Mouse (Mus musculus): Measurements from ENCODE around the gene Nin.

Gene Nin

DNA sequence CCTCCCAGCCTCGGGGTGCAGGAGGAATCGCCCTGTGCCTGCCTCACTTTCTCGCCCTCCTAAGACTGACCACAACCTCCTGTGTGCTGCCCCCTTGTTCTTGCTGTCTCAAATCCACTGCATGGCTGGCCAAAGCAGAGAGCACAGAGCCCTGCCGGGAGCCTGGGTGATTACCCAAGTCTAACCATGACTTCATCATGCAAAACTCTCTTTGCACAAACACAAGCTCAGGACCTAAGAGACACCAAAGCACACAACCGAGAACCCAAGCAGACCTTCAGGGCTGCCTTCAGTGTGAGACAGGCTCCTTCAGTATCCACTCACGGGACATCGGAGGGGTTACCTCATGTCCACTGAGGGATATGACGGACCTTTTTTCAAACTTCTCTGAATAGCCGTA is 31.0 kb downstream of the Nin start:
- no peak for DNase-seq

DNA sequence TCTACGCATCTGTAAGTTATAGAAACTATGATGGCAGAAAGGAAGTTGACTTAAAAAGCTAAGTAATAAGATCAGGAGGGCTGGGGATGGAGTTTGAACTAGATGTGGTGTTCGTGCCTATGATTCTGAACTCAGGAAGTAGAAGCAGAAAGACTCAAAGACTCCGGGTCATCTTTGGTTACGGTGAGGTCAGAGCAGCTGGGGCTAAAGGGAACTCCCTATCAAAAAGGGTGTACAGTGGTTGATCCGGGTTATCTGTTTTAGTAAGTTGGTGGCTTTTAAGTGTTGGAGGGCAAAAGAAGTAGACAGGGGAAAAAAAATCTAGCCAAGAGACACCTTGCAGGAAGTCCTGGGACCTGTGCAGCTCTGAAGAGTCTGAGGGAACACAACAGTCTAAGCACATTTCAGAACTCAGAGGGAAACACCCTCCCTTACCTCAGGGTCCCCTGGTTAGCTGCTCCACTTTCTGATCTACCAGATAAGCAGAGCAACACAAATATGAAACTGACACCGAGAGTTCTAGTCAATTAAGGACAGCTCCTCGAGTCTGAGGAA is 35.0 kb downstream of the Nin start:
- DNase-seq = no peak

DNA sequence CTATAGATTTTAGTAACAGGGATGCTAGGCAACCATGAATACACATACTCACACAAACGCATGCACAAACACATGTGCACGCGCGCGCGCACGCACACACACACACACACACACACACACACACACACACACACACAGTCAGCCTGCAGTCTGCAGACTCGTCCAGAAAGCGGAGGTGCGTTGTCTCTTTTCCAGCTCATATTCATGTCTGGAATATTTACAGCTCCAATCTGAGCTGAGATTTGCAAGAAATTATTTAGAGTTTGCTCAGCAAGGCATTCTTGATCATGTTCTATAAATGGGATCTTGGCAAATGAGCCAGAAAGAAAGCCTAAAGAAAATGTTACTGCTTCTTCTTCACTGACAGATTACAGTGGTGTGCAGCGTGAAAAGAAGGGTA is 37.0 kb downstream of the Nin start:
- DNase-seq = no peak

DNA sequence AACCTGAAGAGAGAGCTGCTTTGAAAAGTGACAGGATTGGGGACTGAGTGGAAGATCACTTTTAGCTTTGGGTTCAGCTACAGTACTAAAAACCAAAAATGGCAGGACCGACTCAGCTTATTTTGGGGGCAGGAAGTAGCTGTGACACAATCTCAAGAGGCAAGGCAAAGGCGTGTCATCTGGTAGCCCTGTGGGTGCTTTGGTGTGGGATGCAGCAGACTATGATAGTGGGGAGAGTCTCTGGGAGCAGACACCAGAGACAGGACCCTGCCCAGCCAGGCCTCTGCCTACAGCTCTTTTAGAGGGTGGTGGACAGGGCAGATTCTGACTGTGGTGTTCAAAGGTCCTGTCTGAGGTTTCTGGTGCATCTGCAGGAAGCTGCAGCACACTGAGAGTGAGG is 38.5 kb downstream of the Nin start:
- DNase-seq = no peak

DNA sequence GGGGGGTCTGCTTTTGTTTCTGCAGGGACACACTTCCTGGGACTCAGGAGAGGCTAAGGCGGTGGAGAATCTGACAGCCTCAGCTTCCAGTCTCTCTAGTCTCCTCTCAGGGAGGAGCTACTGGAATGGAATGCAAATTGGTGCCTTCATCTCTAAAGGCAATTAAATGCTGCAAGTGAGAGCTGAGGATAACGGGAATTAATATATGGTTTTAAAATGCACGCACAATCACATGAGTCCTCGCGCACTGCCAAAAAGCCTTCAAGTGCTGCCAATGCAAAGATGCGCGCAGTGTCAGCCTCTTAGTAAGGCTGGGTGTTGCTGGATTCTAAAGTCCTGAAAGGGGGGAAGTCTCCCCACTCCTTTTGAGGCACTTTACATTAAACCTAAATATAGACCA is 42.6 kb downstream of the Nin start:
- DNase-seq = no peak

DNA sequence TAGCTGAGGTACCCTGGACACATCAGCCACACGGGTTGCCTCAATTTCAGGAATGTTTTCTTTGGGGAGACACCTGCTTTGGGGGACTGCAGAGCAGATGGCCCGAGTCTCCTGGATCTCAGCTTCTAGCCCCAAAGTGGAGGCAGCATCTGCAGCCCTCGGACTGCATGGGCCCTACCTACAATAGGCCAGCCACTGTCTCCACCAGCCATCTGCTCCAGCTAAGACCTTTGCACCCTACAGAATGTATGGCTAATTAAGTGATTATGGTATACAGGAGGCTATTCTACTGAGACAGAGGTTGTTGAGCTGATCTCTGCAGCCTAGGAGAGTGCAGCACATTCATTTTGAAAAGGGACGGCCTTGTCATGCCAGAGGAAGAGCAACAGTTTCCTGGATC is 43.2 kb downstream of the Nin start:
- no peak for DNase-seq

DNA sequence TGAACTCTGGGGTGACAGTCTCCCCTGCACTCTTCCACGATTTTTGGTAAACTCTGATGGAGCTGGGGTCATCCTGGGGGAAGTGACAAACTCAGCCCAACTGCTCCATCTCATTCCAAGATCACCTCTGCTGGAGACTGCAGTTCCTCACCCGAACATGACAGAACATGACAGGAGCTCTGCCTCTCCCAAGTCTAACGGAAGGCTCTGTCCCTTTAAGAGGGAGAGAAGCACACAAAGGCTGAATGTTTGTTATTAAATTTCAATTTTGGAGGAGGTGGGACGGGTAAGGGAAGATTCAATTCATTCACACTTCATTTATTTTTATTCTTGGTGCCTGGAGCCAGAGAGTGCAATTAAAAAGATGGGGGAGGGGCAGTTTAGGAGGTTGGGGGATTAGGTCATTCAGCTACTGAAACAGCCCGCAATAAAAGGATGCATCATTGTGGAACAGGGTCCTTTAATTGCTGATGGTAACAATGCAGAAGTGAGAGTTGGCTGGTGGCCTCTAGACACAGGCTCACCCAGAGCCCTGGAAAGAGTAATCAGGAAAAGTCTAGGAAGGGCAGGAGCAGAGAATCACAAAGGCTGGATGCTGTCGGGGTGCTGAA is 44.8 kb downstream of the Nin start:
- no peak for DNase-seq

DNA sequence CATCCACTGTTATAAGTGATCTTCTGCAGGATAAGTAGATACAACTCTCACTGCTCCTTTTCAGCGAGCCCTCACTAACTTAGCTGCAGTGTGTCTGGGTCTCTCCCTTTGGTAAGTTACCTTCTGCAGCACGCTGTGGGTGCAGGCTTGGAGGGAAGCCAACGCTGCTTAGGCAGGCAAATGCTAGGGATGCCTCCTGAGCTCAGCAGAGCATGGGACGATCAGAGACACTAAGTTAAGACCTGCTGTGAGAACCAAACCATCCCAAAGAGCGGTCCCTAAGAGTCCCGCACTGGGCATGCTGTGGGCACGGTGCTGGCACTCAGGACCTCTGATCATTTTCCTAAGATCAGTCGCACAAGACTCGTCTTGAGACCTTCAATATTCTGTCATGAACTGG is 45.7 kb downstream of the Nin start:
- peak; percentile 57 for DNase-seq

DNA sequence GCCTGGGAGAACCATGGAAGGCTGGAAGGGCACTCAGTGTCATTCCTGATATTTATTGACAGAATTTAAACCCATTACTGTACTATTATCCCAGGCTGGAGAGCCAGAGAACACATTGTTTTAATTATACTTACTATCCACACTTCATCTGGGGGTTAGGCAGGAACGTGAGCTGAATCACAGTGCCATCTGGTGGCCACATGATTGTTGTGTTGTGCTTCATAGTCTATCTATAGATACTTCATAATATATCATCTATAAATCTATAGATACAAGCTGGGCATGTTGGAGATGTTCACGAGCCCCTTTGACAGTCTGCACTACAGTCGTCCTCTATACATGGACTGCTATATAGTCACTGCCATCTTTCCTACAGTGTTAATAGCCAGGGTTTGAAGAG is 51.4 kb downstream of the Nin start:
- peak; percentile 75 for DNase-seq

DNA sequence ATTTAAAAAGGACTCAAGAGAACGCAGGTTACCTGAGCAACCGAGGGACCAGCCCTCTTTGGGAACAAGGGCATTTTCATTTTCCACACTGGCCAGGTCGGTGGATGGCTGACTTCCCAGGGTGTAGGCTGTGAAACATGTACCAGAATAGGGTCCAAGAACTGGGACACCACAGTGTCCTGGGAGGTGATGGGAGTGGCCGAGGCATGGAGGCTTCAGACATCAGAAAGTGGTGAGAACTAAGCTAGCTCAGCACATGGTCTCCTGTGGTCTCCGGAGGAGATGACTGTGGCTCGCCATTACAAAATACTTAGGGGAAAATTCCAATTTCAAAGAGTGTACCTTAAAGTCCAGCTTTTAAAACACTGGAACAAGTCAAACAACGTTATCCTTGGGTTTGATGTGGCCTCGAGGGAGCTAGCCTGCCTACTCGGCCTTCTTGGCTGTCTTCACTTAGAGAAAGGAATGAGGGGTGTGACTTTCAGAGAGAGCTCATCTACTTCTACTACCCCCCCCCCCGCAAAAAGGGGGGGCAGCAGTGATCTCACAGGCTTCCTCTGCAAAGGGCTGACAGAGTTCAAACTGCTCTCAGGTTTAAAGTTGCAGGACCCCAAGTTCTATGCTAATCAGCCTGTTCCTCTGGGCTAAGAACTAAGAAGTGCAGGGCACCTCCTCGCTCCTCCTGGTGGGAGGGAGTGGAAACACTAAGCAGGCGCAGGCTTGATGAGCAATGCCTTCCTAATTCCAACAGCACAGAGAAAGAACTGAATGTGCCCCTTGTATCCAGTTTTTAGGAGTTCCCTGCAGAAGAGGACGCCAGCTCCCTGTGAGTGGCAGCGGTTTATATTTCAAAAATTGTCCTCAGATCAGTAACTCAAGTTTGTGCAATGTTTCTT is 54.3 kb downstream of the Nin start:
- DNase-seq = peak in 1 of 2 experiments; percentile 28

DNA sequence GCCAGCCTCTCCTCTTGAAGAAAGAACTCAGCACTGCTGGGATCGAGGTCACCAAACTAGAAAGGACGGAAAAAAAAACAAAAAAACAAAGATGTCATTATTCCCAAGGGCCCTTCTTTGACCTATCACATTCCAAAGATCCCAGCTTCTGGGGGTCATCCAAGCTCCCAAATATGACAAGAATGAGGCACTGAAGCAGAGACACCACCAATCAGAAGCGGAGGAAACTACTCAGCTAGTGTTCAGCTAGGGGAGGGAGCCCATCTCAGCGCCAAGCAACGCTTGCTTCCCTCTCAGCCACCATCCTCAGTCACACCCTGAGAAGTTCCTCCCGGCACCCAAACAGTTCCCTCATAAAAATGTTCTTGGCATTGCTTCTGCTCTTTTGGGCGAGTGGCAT is 62.8 kb downstream of the Nin start:
- DNase-seq = peak; percentile 32 to 51

DNA sequence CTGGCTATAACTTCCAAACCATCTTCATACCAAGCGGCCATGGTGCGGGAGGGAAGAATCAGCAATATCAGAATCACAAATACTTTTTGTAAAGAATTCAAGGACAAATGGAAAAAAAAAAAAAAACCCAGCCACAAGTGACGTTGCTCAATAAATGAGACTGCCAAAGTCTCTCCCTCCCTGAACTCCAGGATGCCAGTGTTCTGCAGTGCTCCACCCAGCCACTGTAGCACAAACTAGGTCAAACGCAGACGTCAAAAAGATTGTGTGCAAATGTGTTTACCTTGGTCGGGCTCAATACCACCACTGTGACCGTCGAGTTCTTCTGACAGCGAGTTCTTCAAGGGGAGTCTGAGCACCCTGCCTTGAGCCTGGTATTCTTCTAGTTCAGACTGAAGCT is 64.8 kb downstream of the Nin start:
- DNase-seq = no peak

DNA sequence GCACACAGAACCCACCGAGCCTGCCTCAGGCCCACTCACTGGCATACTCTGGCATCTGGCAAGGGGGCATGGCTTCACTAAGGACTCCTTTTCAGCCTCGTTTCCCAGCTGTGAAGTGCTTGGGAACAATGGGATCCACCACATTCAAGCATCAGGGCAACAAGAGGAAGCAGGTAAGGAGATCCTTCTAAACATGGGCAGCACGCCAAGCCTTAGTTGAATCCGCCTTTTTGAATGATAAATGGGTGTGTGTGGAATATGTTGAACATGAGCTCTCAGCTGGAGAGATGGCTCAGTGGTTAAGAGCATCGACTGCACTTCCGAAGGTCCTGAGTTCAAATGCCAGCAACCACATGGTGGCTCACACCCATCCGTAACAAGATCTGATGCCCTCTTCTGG is 66.2 kb downstream of the Nin start:
- DNase-seq = peak in 1 of 2 experiments; percentile 28

DNA sequence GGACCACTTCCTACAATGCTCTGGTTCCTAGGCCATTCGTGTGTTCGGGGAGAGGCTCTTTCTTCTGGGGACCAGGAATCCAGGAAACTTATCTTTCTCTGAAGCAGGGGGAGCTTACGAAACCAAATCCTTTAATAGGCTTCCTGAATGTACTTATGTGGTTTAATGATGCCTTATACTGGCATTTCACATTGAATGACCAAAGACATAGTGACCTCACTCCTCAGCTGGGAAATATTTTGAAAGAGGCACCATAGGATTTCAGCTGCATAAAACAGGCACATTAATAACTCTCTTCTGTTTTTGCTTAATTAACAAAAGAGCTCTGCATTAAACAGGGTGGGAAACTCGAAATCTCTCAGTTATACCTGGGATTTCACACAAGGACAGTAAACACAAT is 69.2 kb downstream of the Nin start:
- DNase-seq = no peak

DNA sequence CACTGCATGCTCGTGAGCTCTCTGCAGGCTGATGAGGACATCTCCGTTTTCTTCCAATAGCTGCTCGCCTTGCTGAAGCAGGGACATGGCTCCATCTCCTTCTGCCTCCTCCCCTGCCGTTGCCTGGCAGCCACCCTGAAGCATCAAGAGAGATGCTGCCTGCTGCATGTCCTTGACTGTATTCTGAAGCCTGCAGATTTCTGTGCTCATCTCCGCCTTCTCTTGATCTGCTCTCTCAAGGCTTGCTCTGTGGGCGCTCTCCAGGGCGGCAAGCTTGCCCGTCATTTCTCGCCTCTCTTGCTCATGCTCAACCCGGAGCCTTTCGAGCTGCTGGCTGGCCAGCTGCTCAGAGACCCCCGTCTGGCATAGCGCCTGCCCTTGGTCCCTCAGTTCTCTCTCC is 70.1 kb downstream of the Nin start:
- DNase-seq = no peak

DNA sequence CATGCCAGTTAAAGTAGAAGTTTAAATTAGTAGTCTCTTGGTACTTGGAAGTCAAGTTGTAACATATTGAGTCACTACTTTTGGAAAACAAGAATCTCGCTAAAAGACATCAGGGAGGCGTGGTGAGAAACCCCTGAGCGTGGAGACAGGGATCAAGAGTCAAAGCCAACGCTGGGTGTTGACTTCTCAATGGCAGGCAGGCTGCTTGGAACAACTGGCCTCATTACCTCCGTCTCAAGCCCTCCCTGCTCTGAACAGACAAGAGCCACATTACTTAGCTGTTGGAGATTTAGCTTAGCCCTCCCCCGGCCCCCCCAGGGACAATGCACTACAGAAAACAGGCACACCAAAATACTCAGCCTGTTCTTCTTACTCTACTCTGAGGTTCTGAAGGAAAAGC is 72.5 kb downstream of the Nin start:
- DNase-seq = no peak

DNA sequence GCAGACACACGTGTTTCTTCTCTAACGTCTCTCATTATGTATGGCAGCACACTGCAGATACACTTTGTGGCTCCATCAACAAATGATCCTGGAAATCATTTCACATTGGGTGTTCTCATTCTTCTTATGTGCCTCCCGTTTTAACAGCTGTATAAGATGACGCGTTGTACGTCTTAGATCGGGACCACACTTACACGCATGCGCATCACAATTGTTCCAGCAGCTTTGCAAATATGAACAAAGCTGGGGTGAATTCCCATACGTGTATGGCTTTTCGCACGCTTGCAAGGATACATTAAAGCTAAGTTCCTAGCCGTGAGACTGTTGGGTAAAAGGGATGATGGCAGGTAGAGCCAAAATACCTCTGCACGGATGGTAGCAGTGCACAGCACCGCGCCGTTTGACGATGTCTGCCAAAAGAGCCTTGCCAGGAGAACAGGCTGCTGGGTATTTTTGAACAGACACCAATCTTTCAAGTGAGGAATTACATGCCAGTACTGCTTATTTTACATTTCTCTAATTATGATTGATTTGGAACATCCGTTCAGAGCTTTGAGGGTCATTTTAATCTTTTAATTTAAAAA is 76.7 kb downstream of the Nin start:
- no peak for DNase-seq

DNA sequence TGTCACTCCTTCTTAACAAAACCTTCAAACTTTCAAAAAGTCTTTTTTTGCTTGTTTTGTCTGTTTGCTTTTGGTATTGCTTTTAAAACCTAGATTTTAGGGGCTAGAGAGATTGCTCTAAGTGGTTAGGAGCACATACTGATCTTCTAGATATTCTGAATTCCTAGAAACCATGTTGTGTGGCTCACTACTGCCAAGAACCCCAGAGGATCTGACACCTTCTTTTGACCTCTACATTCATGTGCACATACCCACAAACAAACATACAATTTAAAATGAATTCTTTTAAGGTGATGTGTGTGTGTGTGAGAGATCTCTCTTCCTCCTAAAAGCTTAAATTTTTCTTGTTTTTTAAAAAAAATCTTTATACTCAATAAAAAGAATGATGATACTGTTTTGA is 87.3 kb downstream of the Nin start:
- no peak for DNase-seq

DNA sequence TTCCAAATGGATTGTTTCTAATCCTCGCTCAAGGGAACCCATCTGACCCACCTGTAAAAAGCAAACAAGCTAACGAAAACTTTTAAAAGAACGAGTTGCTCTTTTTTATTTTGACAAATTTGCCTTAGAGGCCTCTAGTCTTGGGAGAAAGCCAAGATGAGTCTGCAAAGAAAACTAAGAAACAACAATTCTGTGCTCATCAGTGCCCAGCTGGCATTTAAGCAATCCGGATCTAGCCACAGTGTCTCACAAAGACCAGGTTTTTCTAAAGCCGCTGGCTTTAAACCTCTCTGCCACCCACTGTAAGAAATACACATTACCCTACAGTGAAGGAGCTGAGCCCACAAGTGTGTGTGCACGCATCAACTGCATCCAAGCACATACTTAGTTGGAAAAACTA is 88.1 kb downstream of the Nin start:
- no peak for DNase-seq

DNA sequence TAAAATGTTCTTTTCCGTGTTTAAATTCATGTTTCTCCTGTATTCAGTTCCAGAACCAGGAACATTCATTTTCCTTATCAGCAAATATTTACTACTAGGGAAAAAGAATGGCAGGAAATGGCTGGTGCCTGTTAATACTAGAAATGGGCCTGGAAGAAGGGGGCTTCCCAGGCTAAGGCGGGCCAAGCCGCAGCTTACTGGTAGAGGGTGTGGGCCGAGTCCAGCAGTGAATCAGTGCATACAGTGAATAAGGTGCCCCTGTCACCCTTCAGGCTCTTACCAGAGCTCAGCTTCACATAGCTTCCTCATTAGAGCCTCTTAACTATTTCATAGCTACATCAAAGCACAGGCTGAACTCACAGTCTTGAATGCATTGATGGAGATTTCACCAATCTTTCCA is 89.9 kb downstream of the Nin start:
- no peak for DNase-seq

DNA sequence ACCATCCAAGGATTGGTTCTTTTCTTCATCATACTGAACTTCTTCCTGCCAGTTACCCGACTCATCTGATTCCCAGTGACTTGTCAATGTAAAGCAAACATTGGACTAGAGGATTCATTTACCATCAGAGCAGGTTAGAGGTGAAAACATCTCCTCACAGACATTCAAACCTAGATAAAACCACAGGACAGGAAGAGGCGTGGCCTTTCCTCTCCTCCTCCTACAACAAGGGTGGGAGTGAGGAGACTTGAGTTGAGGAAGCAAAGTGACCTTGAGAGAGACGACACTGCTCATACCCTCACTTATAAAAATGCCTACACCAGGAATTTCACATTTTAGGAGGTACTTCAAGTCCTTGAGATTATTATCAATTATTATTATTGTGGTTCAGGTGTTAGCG is 95.4 kb downstream of the Nin start:
- no peak for DNase-seq

DNA sequence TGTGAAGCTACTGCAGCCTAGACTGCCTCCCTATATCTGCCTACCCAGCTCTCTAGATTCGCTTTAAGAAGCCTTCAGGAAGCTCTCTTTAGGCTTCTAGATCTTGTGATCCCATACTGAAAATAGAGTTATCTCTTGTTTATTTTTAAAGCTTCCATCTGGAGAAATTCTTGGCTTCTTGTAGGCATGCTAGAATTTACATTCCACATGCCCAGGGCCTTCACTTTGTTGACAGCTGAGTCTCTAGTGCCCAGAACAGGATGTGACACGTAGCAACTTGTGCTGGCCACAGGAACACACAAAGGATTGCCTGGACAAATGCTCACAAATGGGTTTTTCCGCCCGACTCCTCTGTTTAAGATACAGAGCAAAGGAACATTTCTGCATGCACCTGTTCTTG is 97.6 kb downstream of the Nin start:
- DNase-seq = no peak

DNA sequence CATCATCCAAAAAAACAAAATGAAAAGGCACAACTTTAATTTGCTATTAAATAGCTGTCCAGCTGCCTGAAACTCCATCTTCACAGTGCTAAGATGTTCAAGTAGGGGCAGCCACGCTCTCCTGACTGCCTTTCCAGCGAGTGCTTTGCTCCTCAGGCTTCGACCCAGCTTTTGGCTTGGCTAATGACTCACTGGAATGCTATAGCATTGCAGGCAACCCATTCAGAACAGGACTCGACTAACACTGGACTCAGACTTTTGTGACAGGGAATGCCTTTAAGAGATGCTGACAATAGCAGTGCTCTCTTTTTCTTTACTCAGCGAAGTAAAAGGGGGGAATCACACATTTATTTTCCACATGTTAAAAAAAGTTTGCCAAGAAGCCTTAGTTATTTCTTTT is 101.8 kb downstream of the Nin start:
- no peak for DNase-seq

DNA sequence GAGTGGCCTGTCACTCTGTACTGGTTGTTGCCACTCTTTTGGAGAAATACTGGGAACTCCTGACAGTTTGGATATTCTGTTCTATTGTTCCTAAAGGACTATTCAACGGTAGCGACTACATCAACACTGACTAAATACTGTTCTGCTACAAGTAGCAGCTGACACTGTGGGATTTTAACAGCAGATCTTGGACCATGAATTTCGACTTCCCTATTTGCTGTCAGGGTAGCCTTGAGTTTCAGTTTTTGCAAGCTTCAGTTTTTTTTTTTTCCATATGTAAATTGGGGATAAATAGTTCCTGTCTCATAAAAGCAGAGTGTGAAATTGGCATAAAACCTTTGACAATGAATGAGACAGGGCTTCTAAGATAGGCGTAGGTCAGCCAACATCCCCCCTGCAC is 103.2 kb downstream of the Nin start:
- no peak for DNase-seq

All from kidney, postnatal 4 days (tissue).